Mouse (Mus musculus) liver, adult 2 months (tissue): ENCODE measurements around the gene Gm128.

Experiments
- CTCF ChIP-seq: fragments of 200-500 bp; IDR thresholded peaks from 2 replicates; pipeline ENCODE4 v1.5.1; 2011; ENCODE audit warnings: low read depth, low read length, control low read depth
- POLR2A ChIP-seq: fragments of 200-500 bp; IDR thresholded peaks from 2 replicates; pipeline ENCODE4 v1.6.1; 2011; ENCODE audit warnings: low read length, control low read depth; ENCODE audit not compliant: insufficient read depth; ENCODE audit errors: extremely low read depth

DNA sequence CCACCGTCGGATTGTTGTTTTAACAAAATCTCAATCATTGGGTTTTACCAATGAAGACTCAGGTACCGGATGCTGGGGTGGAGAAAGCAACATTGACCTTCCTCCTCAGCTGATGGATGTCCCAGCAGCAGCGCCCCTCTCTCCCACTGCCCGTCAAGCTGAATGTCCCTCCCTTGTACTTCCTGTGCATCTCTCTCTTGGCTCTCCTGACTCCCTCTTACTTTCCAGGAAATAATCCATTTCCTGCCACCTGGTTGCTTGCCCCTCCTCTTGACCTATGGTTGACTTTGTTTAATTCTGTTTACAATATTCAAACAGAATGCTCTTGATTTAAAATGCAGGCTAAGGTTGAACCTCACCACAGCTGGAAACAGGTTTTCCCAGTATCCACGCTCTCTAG, 48.8 kb upstream of the Gm128 start:
- TF ChIP-seq CTCF, result no peak
- TF ChIP-seq POLR2A, result no peak
